Mouse (Mus musculus) lung, embryonic 16.5 days (tissue): ENCODE measurements at regions not wholly inside any gene's neighbourhood (a gene's known extent, or its start where the extent isn't known, plus 50 kb on each side); places are given as distances from the start of the nearest gene placed in this dataset.

Source experiments
- ATAC-seq: fragments of 200-750 bp; cut with Nextera tagmentation; 2 replicates; pipeline ENCODE4 v1.8.0; 2017; ENCODE audit warnings: low read depth, mild to moderate bottlenecking, moderate library complexity
- H3K27ac ChIP-seq: fragments of 300-500 bp; sonication (generic); 2 replicates; pipeline ENCODE4 v1.5.1; 2014; ENCODE audit warnings: mild to moderate bottlenecking, control low read depth, low read length
- H3K27me3 ChIP-seq: fragments of 300-500 bp; sonication (generic); 2 replicates; pipeline ENCODE4 v1.6.1; 2014; ENCODE audit warnings: low read depth, low read length, mixed read lengths; ENCODE audit not compliant: control insufficient read depth, insufficient read depth
- H3K36me3 ChIP-seq: fragments of 300-500 bp; sonication (generic); 2 replicates; pipeline ENCODE4 v1.6.1; 2014; ENCODE audit warnings: low read length; ENCODE audit not compliant: control insufficient read depth, insufficient read depth
- H3K4me1 ChIP-seq: fragments of 300-500 bp; sonication (generic); replicated peaks from 2 replicates; pipeline ENCODE4 v1.6.1; 2014; ENCODE audit warnings: low read length, mixed read lengths; ENCODE audit not compliant: control insufficient read depth, insufficient read depth
- H3K4me2 ChIP-seq: fragments of 300-500 bp; sonication (generic); 2 replicates; pipeline ENCODE4 v1.6.1; 2014; ENCODE audit warnings: low read depth, low read length, control low read depth
- H3K4me3 ChIP-seq: fragments of 300-500 bp; sonication (generic); 2 replicates; pipeline ENCODE4 v1.5.1; 2014; ENCODE audit warnings: mild to moderate bottlenecking, low read length, control low read depth
- H3K9ac ChIP-seq: fragments of 300-500 bp; sonication (generic); 2 replicates; pipeline ENCODE4 v1.6.1; 2014; ENCODE audit warnings: low read length, control low read depth
- H3K9me3 ChIP-seq: fragments of 300-500 bp; sonication (generic); 2 replicates; pipeline ENCODE4 v1.6.1; 2016; ENCODE audit warnings: low read length; ENCODE audit not compliant: control insufficient read depth
- WGBS: fragments of 180-500 bp; shearing (Covaris S2); extraction: QIAGEN DNeasy Blood & Tissue Kit; methylation state at CpG from one replicate; pipeline ENCODE4 v1.1.7; 2014; 5-methylcytosine and 5-hydroxymethylcytosine counted together

DNA sequence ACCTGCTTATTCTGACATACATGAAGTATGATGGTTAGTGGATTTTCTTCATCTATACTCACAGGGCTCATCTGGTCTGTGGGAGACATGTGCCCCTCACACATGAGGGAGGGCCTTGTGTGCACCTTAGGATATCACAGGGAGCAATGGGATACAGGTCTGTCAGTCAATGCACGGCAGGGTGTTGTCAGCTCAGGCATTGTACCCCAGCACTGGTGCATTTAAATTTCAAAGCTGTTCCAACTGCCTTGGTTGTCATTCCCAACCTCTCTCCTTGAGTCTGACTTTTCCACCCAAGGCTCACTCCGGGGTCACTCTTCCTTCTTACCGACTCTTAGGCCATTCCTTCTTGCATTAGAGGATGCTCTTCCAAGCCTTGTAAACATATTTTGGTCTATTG lies 181.6 kb upstream of the Arglu1 start:
- H3K9ac ChIP-seq: no peak overlapping the region
- H3K4me1 ChIP-seq: peaks cover 11% of the 10 kb centered on the region
- H3K9me3 ChIP-seq: no peaks in the 10 kb centered on the region
- H3K36me3 ChIP-seq: no peaks in the 10 kb centered on the region
- no peak overlapping the region for H3K4me2 ChIP-seq
- no peak overlapping the region for H3K27ac ChIP-seq
- H3K27me3 ChIP-seq: no peaks in the 10 kb centered on the region
- ATAC-seq: no peak
- no peak overlapping the region for H3K4me3 ChIP-seq
- WGBS: 71% methylated on average over 3 of the region's 3 CpGs

- H3K27ac ChIP-seq: no peak overlapping the region
- peaks cover 14% of the 10 kb centered on the region for H3K4me1 ChIP-seq
- H3K4me3 ChIP-seq: no peak overlapping the region
- H3K36me3 ChIP-seq: no peaks in the 10 kb centered on the region
- H3K9me3 ChIP-seq: no peaks in the 10 kb centered on the region
- H3K4me2 ChIP-seq: no peak overlapping the region
- H3K27me3 ChIP-seq: no peaks in the 10 kb centered on the region
- WGBS: 80% methylated on average over 8 of the region's 8 CpGs
- no peak overlapping the region for H3K9ac ChIP-seq
- no peak for ATAC-seq
Measured at GRCm38 (mm10) chr8:8871039-8871438, 180.7 kb upstream of the Arglu1 start.

DNA sequence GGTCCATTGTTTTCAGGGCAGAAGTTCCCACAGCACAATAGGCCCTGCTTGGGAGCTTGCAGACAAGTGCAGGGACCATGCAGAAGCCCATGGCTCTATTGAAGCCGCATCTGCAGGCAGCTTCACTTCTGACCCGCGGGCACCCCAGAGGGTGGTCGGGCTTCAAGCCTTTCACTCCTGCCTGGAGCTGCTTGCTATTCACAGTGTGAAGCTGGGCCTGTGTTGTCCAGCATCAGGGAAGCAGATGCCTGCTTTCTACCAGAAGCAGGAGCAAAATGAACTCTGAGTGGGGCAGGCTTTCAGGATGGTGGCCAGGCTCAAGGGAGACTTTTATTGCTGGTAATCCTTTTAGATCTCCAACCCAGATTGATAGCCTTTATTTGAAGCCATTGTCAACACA lies 180.2 kb upstream of the Arglu1 start:
- Histone ChIP-seq H3K4me2 (no peak overlapping the region), H3K27ac (no peak overlapping the region), H3K27me3 (no peaks in the 10 kb centered on the region), H3K4me3 (no peak overlapping the region), H3K36me3 (no peaks in the 10 kb centered on the region), H3K4me1 (peaks cover 14% of the 10 kb centered on the region), H3K9me3 (no peaks in the 10 kb centered on the region), H3K9ac (no peak overlapping the region)
- 25% methylated on average over 4 of the region's 4 CpGs for WGBS
- no peak for ATAC-seq

DNA sequence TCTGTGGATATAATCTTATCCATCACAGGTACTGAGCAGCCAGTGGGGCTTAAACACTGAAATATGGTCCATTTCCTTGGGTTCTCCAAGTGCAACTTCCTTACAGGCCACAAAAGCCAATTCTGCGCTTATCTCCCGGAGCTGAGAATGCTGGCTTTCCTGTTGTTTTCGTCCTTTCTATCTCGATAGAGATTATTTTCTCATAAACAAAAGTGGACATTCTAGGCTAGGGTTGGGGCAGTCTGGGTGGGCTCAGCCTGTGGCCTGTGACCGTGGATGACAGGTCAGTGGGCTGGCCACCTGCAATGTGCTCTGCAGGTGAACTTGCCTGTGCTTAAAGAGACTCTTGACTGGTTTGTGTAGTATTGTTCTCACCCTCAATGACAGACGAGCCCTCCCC lies 179.0 kb upstream of the Arglu1 start:
- Histone ChIP-seq H3K27ac (no peak overlapping the region), H3K9ac (no peak overlapping the region), H3K4me3 (no peak overlapping the region), H3K9me3 (no peaks in the 10 kb centered on the region), H3K4me1 (peaks cover 14% of the 10 kb centered on the region), H3K36me3 (no peaks in the 10 kb centered on the region), H3K27me3 (no peaks in the 10 kb centered on the region), H3K4me2 (no peak overlapping the region)
- no peak for ATAC-seq
- 44% methylated on average over 6 of the region's 6 CpGs for WGBS

DNA sequence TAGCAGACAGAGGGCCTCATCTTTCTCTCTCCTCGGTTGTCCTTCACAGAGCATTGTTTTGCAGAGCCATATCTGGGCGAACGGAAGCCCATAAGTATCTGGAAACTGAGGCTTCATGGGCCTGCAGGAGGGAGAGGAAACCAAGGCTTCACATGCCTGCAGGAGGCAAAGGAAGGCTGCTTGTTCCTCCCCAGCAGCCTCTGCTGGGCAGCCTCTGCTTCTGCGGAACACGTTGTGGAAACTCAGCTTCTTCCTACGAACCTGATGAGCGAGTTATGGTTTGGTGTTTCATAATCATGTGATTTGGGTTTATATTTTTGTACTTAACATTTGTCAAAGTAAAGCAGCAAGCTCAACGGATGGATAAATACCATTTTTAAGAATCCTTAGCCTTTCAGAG lies 177.6 kb upstream of the Arglu1 start:
- Histone ChIP-seq H3K27me3 (no peaks in the 10 kb centered on the region), H3K27ac (peak overlapping the region; percentile 55; the same call in 1 of the 2 replicates), H3K9me3 (no peaks in the 10 kb centered on the region), H3K4me2 (no peak overlapping the region), H3K4me1 (peaks cover 14% of the 10 kb centered on the region), H3K36me3 (no peaks in the 10 kb centered on the region), H3K9ac (no peak overlapping the region), H3K4me3 (no peak overlapping the region)
- 0 out of 2 replicates have a peak, but pooled peaks have one; percentile 17 for ATAC-seq
- 52% methylated on average over 8 of the region's 8 CpGs for WGBS

- H3K9me3 ChIP-seq: no peaks in the 10 kb centered on the region
- ATAC-seq: peak; percentile 59; the same call in 1 of the 2 replicates
- H3K9ac ChIP-seq: no peak overlapping the region
- no peaks in the 10 kb centered on the region for H3K27me3 ChIP-seq
- H3K4me2 ChIP-seq: peak overlapping the region; percentile 26; the same call in 1 of the 2 replicates
- H3K4me3 ChIP-seq: no peak overlapping the region
- WGBS: 18% methylated on average over 9 of the region's 9 CpGs
- peaks cover 14% of the 10 kb centered on the region for H3K4me1 ChIP-seq
- H3K27ac ChIP-seq: peak overlapping the region; percentile 47; the same call in 1 of the 2 replicates
- H3K36me3 ChIP-seq: no peaks in the 10 kb centered on the region
Measured at GRCm38 (mm10) chr8:8867126-8867777, 176.9 kb upstream of the Arglu1 start.

- Histone ChIP-seq H3K36me3 (no peaks in the 10 kb centered on the region), H3K27ac (no peak overlapping the region), H3K27me3 (no peaks in the 10 kb centered on the region), H3K4me2 (no peak overlapping the region), H3K4me1 (peaks cover 11% of the 10 kb centered on the region), H3K4me3 (no peak overlapping the region), H3K9ac (no peak overlapping the region), H3K9me3 (no peaks in the 10 kb centered on the region)
- ATAC-seq: no peak
- WGBS: 84% methylated on average over 6 of the region's 6 CpGs
Measured at GRCm38 (mm10) chr8:8862767-8863166, 172.4 kb upstream of the Arglu1 start.

DNA sequence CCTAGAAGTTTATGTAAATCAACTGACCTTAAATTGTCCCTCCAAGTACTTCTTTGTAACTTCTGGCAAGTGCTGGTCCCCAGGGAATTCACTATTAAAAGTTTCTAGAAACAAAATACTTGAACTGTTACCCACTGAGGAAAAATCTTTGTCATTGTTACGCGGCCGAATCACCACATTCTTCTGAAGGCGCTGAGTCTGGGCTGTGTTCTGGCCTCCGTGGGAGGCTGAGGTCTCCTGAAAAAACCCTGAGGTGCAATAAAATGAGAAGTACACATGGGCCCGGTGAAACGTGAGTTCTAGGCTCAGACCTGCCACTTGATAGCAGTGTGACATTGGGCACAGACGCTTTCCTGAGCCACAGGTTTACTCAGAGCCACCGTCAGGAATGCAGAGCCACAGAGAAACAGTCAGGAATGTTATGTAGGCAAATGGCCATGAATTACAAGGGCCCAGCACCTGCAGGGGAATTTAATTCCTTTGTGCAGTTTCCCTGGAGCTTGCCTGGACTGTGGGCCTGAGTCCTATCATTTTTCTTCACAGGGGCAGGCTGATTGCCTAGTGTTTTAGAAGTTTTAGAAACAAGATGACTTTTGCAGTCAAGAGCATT lies 171.1 kb upstream of the Arglu1 start:
- H3K9me3 ChIP-seq: no peaks in the 10 kb centered on the region
- H3K27me3 ChIP-seq: no peaks in the 10 kb centered on the region
- no peak overlapping the region for H3K9ac ChIP-seq
- no peak overlapping the region for H3K4me3 ChIP-seq
- no peaks in the 10 kb centered on the region for H3K4me1 ChIP-seq
- no peak overlapping the region for H3K27ac ChIP-seq
- no peak overlapping the region for H3K4me2 ChIP-seq
- H3K36me3 ChIP-seq: no peaks in the 10 kb centered on the region
- 59% methylated on average over 9 of the region's 9 CpGs for WGBS
- no peak for ATAC-seq

GRCm38 (mm10) chr8:8858636-8859035 lies 168.3 kb upstream of the Arglu1 start:
- Histone ChIP-seq H3K4me1 (no peaks in the 10 kb centered on the region), H3K27me3 (no peaks in the 10 kb centered on the region), H3K9ac (no peak overlapping the region), H3K36me3 (no peaks in the 10 kb centered on the region), H3K4me3 (no peak overlapping the region), H3K9me3 (no peaks in the 10 kb centered on the region), H3K4me2 (no peak overlapping the region), H3K27ac (no peak overlapping the region)
- WGBS: 43% methylated on average over 3 of the region's 3 CpGs
- ATAC-seq: no peak
